ENCODE assay signal across 8 mouse cellular contexts in the genomic region with DNA sequence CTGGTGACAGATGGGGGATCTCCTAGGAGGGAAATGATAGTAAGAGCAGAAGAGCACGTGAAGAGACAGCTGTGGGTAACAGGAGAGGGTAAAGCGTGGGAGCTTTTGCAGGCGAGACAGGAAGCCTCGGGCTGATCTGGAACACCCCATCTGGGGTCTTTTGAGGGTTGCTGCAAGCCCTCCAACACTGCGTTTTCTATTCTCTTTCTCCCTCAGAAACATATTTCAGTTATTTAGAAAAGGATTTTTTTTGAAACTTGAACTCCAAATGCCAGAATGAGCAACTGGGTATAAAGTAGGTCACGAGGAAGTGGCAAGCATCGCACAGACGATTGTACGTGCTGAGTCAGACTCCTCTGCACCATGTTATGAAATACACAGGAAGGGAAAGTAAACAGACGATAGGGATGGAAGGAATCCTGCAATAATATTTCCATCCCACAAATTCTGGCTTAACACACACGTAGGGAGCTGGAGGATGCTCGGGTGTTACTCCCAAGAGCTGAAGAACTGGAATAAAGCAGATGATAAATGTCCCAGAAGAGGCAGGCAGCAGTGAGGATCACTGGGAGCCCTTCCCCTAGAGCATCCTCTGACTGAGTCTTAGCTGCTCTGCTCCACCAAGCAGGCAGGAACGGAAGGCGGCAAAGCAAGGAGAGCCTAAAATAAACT.
A peak's percentile ranks its signal among the peaks of the same experiment; 100 is the strongest.
DNase-seq lines count a peak whose midpoint lies in the region; ATAC-seq lines count a peak whose summit lies in the region.
"Had no signal": no experiment of that assay in that cellular context is flagged by ENCODE, and none has a peak within 500 bp of the region (broad histone marks: within the 10 kb centered on the region; RNA-seq: fewer than 3 reads in every experiment).

No protein-coding gene starts in this region.

- intact Hi-C loops in left cerebral cortex, postnatal 10 days (cut with DNase I), result no loop called here

- H3K36me3 ChIP-seq in heart, embryonic 16.5 days (ENCODE audit: control insufficient read depth, insufficient read depth), result no peaks in the 10 kb centered on the region
- H3K36me3 ChIP-seq: liver, embryonic 13.5 days had no signal

- peak overlapping the region; percentile 22; the same call in 1 of the 2 replicates for H3K9ac ChIP-seq in heart, embryonic 16.5 days (ENCODE audit: low read length)
- H3K9ac ChIP-seq: liver, embryonic 13.5 days had no signal

- H3K27me3 ChIP-seq in heart, embryonic 16.5 days (ENCODE audit: control insufficient read depth, insufficient read depth, low read length), result no peaks in the 10 kb centered on the region
- H3K27me3 ChIP-seq: liver, embryonic 13.5 days had no signal

- H3K9me3 ChIP-seq in heart, embryonic 16.5 days (replicated peaks; ENCODE audit: control insufficient read depth, low read length), result no peaks in the 10 kb centered on the region; the same call in 1 of the 2 replicates
- H3K9me3 ChIP-seq: liver, embryonic 13.5 days had no signal

- ATAC-seq in heart, embryonic 16.5 days (replicated peaks; ENCODE audit: extremely low read depth, insufficient read depth, low FRiP score), result peak; percentile 46; the same call in 1 of the 2 replicates

- 52% methylated on average over 14 of the region's 14 CpGs for WGBS in heart, embryonic 16.5 days

- peak; percentile 47 for DNase-seq in left cerebral cortex, adult 11 months (ENCODE audit: low spot score)
- DNase-seq in left cerebral cortex, postnatal 10 days (ENCODE audit: extremely low spot score in 1 of 2, low spot score in 2 of 2), result no peak
- DNase-seq in CD4-positive, CD25-positive, alpha-beta regulatory T cell, adult 2 months (ENCODE audit: low read depth, low spot score), result peak; percentile 60
- peak; percentile 40 to 56 for DNase-seq in adrenal gland, postnatal 36 days
- peak; percentile 69 for DNase-seq in lung, postnatal 10 days
- DNase-seq in thymus, postnatal 4 days, result peak; percentile 62
- DNase-seq: liver, embryonic 13.5 days had no signal

- no peak overlapping the region for H3K4me3 ChIP-seq in heart, embryonic 16.5 days (ENCODE audit: low read length)
- H3K4me3 ChIP-seq: liver, embryonic 13.5 days had no signal

- H3K4me2 ChIP-seq in heart, embryonic 16.5 days (ENCODE audit: low read depth, low read length), result peak overlapping the region; percentile 36; the same call in 1 of the 2 replicates
- H3K4me2 ChIP-seq: liver, embryonic 13.5 days had no signal

- peaks cover 9% of the 10 kb centered on the region for H3K4me1 ChIP-seq in heart, embryonic 16.5 days (ENCODE audit: control insufficient read depth, insufficient read depth, low read length)

- peak overlapping the region; percentile 66 for H3K27ac ChIP-seq in heart, embryonic 16.5 days (ENCODE audit: low read length)
- H3K27ac ChIP-seq: liver, embryonic 13.5 days had no signal

Comparison
In these comparisons a context has a peak if more than half of its experiments do, and no peak if none do; other contexts are left out.
1. DNase-seq: peak in left cerebral cortex, adult 11 months (single experiment), CD4-positive, CD25-positive, alpha-beta regulatory T cell, adult 2 months (single experiment), adrenal gland, postnatal 36 days (2 of 2), lung, postnatal 10 days (single experiment) and thymus, postnatal 4 days (single experiment); none in left cerebral cortex, postnatal 10 days (0 of 2).